Mouse (Mus musculus) forebrain, embryonic 16.5 days (tissue): ENCODE data around the gene Aqp7. TPM values are rescaled to one million over a fixed set of nuclear protein-coding genes. Genes with fewer than 3 reads are reported as not detected.

ENCODE experiments used
- ATAC-seq: fragments of 200-750 bp; cut with Nextera tagmentation; 2 replicates; pipeline ENCODE4 v1.8.0; 2017; ENCODE audit warnings: mild to moderate bottlenecking, moderate library complexity
- H3K27ac ChIP-seq: fragments of 300-500 bp; sonication (generic); 2 replicates; pipeline ENCODE4 v1.5.1; 2014; ENCODE audit warnings: low read length, control low read depth
- H3K27me3 ChIP-seq: fragments of 300-500 bp; sonication (generic); replicated peaks from 2 replicates; pipeline ENCODE4 v1.6.1; 2014; ENCODE audit warnings: low read length; ENCODE audit not compliant: control insufficient read depth, insufficient read depth
- H3K36me3 ChIP-seq: fragments of 300-500 bp; sonication (generic); 2 replicates; pipeline ENCODE4 v1.6.1; 2014; ENCODE audit not compliant: control insufficient read depth, insufficient read depth
- H3K4me1 ChIP-seq: fragments of 300-500 bp; sonication (generic); replicated peaks from 2 replicates; pipeline ENCODE4 v1.6.1; 2014; ENCODE audit warnings: low read length; ENCODE audit not compliant: control insufficient read depth, insufficient read depth
- H3K4me2 ChIP-seq: fragments of 300-500 bp; sonication (generic); 2 replicates; pipeline ENCODE4 v1.6.1; 2014; ENCODE audit warnings: mild to moderate bottlenecking, low read length, control low read depth
- H3K4me3 ChIP-seq: fragments of 300-500 bp; sonication (generic); replicated peaks from 2 replicates; pipeline ENCODE4 v1.5.1; 2014; ENCODE audit warnings: mild to moderate bottlenecking, low read length, control low read depth
- H3K9ac ChIP-seq: fragments of 300-500 bp; sonication (generic); replicated peaks from 2 replicates; pipeline ENCODE4 v1.6.1; 2014; ENCODE audit warnings: low read depth, low read length, control low read depth
- H3K9me3 ChIP-seq: fragments of 300-500 bp; sonication (generic); 2 replicates; pipeline ENCODE4 v1.6.1; 2016; ENCODE audit warnings: low read length; ENCODE audit not compliant: control insufficient read depth
- WGBS: fragments of 180-500 bp; shearing (Covaris S2); extraction: QIAGEN DNeasy Blood & Tissue Kit; methylation state at CpG from one replicate; pipeline ENCODE4 v1.1.7; 2014; 5-methylcytosine and 5-hydroxymethylcytosine counted together
- polyA plus RNA-seq: library from polyadenylated mRNA; unstranded; fragments of >200 nt; fragmentation: Nextera tagmentation; extraction: Ambion mirVana; gene quantifications from 2 replicates; pipeline ENCODE4 v1.2.1, GENCODE M21; 2015

Aqp7 gene
- 0.11 TPM in 1 of 2 replicates, not detected in the other for polyA plus RNA-seq

DNA sequence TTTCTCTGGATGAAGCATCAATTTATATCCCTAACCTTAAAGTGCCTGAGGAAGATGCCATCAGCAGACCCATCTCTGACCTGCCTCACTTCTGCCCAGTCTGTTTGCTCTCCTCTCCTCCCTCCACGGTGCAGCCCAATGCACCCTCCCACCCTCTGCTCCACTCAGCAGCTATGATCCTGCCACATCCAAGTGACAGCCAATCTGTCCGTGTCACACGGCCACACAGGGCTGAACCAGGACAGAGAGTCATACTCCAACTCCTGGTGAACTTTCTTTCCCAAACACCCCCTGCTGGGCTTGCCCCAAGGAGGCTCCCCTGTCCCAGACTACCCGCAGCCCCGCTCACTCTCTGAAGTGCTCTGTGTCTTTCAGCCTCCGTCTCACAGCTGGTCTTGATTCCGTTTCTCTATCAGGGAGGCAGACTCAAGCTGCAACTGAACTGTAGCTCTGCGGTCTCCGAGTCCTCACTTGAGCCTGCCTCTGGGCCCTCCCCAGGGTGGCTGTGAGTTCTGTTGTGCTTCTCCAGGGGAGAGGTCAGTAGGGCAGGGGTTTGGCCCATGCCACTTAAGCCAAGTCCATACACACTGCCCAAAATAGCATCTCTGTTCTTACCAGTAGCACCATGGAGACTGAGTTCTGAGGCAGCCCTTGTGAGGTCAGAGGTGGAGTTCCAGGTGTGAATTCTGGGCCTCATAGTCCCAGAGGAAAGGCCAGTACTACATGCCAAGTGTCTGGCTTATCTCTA is at the start of gene Aqp7:
Gene Aqp7, minus strand, starts transcription at position 616 of the 748 bp plus-strand sequence.
- Histone ChIP-seq H3K27me3 (no peaks in the 10 kb centered on the region), H3K9me3 (no peaks in the 10 kb centered on the region), H3K27ac (no peak within 1 kb of the TSS), H3K36me3 (no peaks in the 10 kb centered on the region), H3K4me1 (peaks cover 3% of the 10 kb centered on the region), H3K4me3 (no peak within 1 kb of the TSS), H3K9ac (no peak within 1 kb of the TSS), H3K4me2 (no peak within 1 kb of the TSS)
- 54% methylated on average over 9 of the region's 9 CpGs for WGBS
- no peak for ATAC-seq

DNA sequence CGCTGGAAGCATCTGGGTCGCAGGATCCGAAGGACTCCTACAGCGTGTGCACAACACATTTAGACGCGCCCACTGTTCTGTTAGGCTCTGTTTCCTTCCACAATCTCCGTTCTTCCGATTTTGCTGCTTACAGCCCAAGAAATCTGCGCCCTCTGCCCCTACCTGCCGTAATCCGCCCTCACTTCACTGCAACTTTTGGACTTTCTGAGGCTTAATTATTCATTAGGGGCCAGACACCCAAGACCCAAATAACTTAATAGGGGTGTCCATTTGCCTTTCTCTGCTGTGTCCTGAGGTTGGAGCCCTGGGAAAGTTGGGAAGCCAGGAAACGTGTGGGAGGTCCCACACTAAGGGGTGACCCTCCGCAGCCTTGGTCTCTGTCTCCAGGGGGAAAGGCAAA is 49.4 kb upstream of the Aqp7 start:
- peaks cover 11% of the 10 kb centered on the region for H3K4me1 ChIP-seq
- no peaks in the 10 kb centered on the region for H3K9me3 ChIP-seq
- H3K27me3 ChIP-seq = peaks cover 15% of the 10 kb centered on the region
- 39% methylated on average over 12 of the region's 13 CpGs for WGBS
- H3K4me2 ChIP-seq = no peak overlapping the region
- no peaks in the 10 kb centered on the region for H3K36me3 ChIP-seq
- ATAC-seq = no peak
- H3K9ac ChIP-seq = no peak overlapping the region
- no peak overlapping the region; the same call in 1 of the 2 replicates for H3K4me3 ChIP-seq
- no peak overlapping the region for H3K27ac ChIP-seq

DNA sequence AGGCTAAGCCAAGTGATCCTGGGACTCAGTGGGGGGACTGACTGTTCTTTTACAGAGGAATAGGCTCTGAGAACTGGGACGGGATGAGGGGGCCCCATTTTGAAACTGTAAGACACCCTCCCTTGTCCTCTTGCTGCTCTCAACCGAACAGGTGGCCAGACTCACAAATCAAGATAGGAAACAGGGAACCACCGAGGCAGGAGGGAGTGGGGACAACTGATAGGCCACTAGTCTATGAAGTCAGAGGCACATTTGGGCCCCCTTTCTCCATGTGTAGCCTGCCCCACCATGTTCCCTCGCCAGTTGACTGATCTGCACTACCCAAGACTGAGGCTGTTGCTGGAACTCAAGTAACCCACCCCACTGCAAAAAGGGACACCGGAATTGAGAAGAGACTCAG is 48.9 kb upstream of the Aqp7 start:
- Histone ChIP-seq H3K4me1 (peaks cover 11% of the 10 kb centered on the region), H3K36me3 (no peaks in the 10 kb centered on the region), H3K27me3 (peaks cover 15% of the 10 kb centered on the region), H3K4me2 (no peak overlapping the region), H3K4me3 (no peak overlapping the region), H3K9me3 (no peaks in the 10 kb centered on the region), H3K27ac (no peak overlapping the region), H3K9ac (no peak overlapping the region)
- WGBS = 70% methylated on average over 5 of the region's 5 CpGs
- ATAC-seq = no peak

DNA sequence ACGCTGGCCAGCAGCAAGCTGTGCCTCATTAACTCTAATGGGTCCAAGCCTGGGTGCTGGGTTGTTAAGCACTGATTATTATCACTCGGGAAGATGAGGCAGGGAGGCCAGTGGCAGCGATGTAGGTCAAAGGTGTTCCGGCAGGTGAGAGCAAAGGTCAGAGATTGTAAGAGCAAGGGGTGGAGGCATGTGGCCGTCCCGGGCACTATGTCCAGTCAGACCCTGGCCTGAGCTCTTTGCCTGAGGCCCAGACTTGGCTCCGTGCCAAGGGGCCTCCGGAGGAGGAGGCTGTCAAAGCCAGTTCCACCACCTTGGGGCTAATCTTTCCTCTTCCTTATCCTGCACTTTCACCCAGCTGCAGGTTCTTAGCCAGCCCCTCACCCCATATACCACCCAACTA is 48.2 kb upstream of the Aqp7 start:
- no peak overlapping the region for H3K4me3 ChIP-seq
- no peak for ATAC-seq

DNA sequence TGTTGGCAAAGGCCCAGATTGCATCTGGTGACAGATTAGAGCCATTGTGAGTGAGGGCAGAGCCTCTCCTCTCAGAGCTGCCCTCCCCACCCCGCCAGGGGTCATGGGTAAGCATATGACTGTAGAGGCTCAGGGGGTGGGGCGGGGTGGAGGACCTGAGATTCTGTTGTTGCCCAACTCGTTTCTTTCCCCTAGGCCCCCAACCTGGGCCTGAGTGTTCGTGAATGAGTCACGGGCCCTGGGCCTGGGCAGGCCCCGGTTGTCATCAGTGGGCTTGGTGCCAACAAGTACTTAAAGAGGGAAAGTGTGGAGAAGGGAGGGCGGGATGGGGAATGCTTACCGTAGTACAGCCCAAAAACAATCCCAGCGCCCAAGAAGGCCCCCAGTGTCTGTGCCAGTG is 46.4 kb upstream of the Aqp7 start:
- no peak overlapping the region for H3K4me2 ChIP-seq
- WGBS = 38% methylated on average over 9 of the region's 9 CpGs
- no peak overlapping the region for H3K4me3 ChIP-seq
- ATAC-seq = no peak
- H3K9ac ChIP-seq = no peak overlapping the region
- H3K36me3 ChIP-seq = no peaks in the 10 kb centered on the region
- H3K4me1 ChIP-seq = peaks cover 11% of the 10 kb centered on the region
- no peak overlapping the region for H3K27ac ChIP-seq
- no peaks in the 10 kb centered on the region for H3K9me3 ChIP-seq
- peaks cover 15% of the 10 kb centered on the region for H3K27me3 ChIP-seq

More for the DNA sequence above, 48.2 kb upstream of the Aqp7 start:
- Histone ChIP-seq H3K9ac (no peak overlapping the region), H3K27me3 (peaks cover 15% of the 10 kb centered on the region), H3K9me3 (no peaks in the 10 kb centered on the region), H3K27ac (no peak overlapping the region), H3K4me1 (peaks cover 11% of the 10 kb centered on the region), H3K4me2 (no peak overlapping the region), H3K36me3 (no peaks in the 10 kb centered on the region)
- WGBS = 68% methylated on average over 8 of the region's 8 CpGs

DNA sequence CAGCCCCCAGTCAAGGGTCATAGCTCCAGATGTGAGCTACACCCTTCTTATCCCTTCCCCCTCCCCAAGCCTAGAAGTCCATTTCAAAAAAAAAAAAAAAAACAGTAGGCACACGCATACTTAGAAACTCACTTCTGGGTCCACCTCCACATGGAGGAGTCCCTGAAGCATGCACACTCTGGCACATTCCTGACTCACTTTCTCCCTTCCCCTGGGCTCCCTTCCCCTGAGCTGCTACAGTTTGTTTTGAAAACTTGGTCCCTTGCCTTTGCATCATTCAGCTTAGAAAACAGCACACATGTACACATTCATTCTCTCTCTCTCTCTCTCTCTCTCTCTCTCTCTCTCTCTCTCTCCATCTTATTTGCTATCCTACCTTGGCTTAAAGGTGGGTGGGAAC is 45.0 kb upstream of the Aqp7 start:
- Histone ChIP-seq H3K4me1 (peaks cover 5% of the 10 kb centered on the region), H3K4me3 (no peak overlapping the region), H3K36me3 (no peaks in the 10 kb centered on the region), H3K27me3 (peaks cover 10% of the 10 kb centered on the region), H3K9ac (no peak overlapping the region), H3K27ac (no peak overlapping the region), H3K4me2 (no peak overlapping the region), H3K9me3 (no peaks in the 10 kb centered on the region)
- WGBS = 60% methylated on average over 1 of the region's 1 CpGs
- no peak for ATAC-seq

DNA sequence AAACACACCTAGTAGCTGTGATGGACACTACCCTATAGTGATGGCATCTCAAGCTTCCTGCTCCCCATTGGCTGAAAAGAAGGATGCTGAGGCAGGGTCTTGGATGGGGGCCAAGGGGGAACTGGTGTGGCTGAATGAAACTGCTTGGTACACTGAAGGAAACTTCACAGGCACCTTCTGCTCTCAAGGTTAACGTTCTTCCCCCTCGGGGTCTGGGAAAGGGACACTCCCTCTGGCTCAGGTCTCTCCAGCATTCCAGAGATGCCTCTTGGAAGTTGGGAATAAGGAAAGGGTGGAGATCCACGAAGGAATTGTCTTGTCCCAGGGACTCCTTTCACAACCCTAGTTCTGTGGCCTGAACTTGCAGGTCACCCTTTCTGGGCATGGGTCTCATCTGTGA is 43.5 kb upstream of the Aqp7 start:
- Histone ChIP-seq H3K9me3 (no peaks in the 10 kb centered on the region), H3K4me3 (no peak overlapping the region), H3K9ac (no peak overlapping the region), H3K27ac (no peak overlapping the region), H3K27me3 (no peaks in the 10 kb centered on the region), H3K36me3 (no peaks in the 10 kb centered on the region), H3K4me2 (no peak overlapping the region), H3K4me1 (no peaks in the 10 kb centered on the region)
- 59% methylated on average over 3 of the region's 3 CpGs for WGBS
- no peak for ATAC-seq

DNA sequence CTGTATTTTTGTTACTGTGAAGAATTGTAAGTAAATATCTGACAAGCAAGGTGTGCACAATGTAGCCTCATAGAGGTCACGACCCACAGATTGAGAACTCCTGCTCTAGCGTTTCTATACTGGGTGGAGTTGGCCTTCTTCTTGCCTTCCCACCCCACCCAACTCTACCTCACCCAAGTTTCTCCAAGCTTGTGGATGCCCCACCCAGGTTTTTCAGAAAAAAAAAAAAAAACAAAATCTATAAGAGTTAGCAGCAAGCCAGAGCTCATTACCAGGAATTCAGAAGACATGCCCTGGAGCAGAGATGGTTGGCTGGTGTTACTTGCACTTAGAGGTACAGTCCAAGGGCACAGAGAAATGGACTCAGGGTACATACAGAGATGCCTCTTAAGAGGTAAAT is 41.8 kb upstream of the Aqp7 start:
- H3K4me3 ChIP-seq = no peak overlapping the region
- 79% methylated on average over 2 of the region's 2 CpGs for WGBS
- ATAC-seq = no peak

DNA sequence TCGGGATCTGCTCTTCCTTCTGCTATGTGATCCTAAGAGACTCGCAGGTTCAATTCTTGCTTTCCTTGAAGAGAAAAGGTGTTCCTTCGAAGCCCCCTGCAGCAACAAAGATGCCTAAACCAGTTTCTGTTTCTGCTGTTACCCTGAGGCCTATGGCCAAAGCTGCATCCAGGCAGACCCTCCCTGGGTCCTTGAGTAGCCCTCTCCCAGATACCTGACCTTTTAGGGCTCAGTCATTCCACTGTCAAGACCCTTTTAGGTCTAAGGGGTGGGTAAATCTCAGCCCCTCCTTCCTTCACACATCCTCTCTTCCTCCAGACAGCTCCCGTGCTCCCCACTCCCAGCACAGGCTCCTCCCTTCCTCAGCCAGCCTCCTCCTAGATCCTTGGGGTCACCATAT is 41.2 kb upstream of the Aqp7 start:
- ATAC-seq = no peak
- H3K27ac ChIP-seq = no peak overlapping the region
- WGBS = 87% methylated on average over 4 of the region's 4 CpGs
- no peaks in the 10 kb centered on the region for H3K27me3 ChIP-seq
- H3K9me3 ChIP-seq = no peaks in the 10 kb centered on the region
- H3K4me3 ChIP-seq = no peak overlapping the region
- no peak overlapping the region for H3K4me2 ChIP-seq
- no peaks in the 10 kb centered on the region for H3K36me3 ChIP-seq
- H3K4me1 ChIP-seq = no peaks in the 10 kb centered on the region
- no peak overlapping the region for H3K9ac ChIP-seq

More for the DNA sequence above, 41.8 kb upstream of the Aqp7 start:
- H3K4me1 ChIP-seq = no peaks in the 10 kb centered on the region
- no peak overlapping the region for H3K27ac ChIP-seq
- no peak overlapping the region for H3K4me2 ChIP-seq
- H3K36me3 ChIP-seq = no peaks in the 10 kb centered on the region
- H3K27me3 ChIP-seq = no peaks in the 10 kb centered on the region
- H3K9ac ChIP-seq = no peak overlapping the region
- H3K9me3 ChIP-seq = no peaks in the 10 kb centered on the region
